Mouse (Mus musculus): ENCODE results near the gene Stra6. TPM values are rescaled to one million over a fixed set of nuclear protein-coding genes. Genes with fewer than 3 reads are reported as not detected.

Gene Stra6
- polyA plus RNA-seq, 1 experiment from 2014 or later, result 0.48 TPM

- H3K27me3 ChIP-seq (replicated peaks; ENCODE audit: control insufficient read depth, insufficient read depth, low read length), result no peaks in the 10 kb centered on the region
- H3K36me3 ChIP-seq (ENCODE audit: control insufficient read depth, insufficient read depth), result no peaks in the 10 kb centered on the region
- no peak overlapping the region for H3K9ac ChIP-seq (ENCODE audit: low read depth, low read length)
- H3K9me3 ChIP-seq (ENCODE audit: control insufficient read depth), result no peaks in the 10 kb centered on the region
- H3K27ac ChIP-seq (ENCODE audit: low read depth, low read length), result no peak overlapping the region
- ATAC-seq, result no peak
- H3K4me3 ChIP-seq (ENCODE audit: low read depth, low read length), result no peak overlapping the region
- WGBS, result 62% methylated on average over 5 of the region's 5 CpGs
- TF ChIP-seq CTCF (IDR thresholded peaks at IDR 0.05; ENCODE audit: low read depth), result no peak
- no peaks in the 10 kb centered on the region for H3K4me1 ChIP-seq (replicated peaks; ENCODE audit: control insufficient read depth, insufficient read depth, low read length)
- no peak overlapping the region for H3K4me2 ChIP-seq (replicated peaks; ENCODE audit: low read depth)
These were observed 43.9 kb downstream of the Stra6 start for GRCm38 (mm10) chr9:58107494-58107893.

DNA sequence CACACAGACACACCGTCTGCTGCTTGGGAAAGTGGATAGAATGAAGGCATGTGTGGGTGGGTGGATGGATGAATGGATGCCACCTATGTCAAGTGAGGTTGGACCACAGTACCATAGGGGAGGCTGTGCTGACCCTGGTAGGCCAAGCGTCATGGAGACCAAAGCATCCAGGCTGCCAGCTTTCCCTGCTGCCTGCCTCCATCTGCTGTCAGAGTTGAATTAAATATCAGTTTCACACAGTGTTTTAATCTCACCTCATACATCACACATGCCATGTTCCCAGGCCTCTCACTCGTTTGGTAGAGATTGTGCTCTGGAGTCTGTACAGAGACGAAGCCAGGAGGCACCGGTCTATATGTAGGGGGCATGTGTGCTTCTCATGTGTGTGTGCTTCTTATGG lies 47.2 kb downstream of the Stra6 start:
- no peak for ATAC-seq
- H3K4me2 ChIP-seq (replicated peaks; ENCODE audit: low read depth), result no peak overlapping the region
- H3K27me3 ChIP-seq (replicated peaks; ENCODE audit: control insufficient read depth, insufficient read depth, low read length), result no peaks in the 10 kb centered on the region
- no peak for TF ChIP-seq CTCF (IDR thresholded peaks at IDR 0.05; ENCODE audit: low read depth)
- peaks cover 18% of the 10 kb centered on the region for H3K4me1 ChIP-seq (replicated peaks; ENCODE audit: control insufficient read depth, insufficient read depth, low read length)
- H3K9me3 ChIP-seq (ENCODE audit: control insufficient read depth), result no peaks in the 10 kb centered on the region
- H3K9ac ChIP-seq (ENCODE audit: low read depth, low read length), result no peak overlapping the region
- no peaks in the 10 kb centered on the region for H3K36me3 ChIP-seq (ENCODE audit: control insufficient read depth, insufficient read depth)
- H3K4me3 ChIP-seq (ENCODE audit: low read depth, low read length), result no peak overlapping the region
- WGBS, result 81% methylated on average over 5 of the region's 5 CpGs
- H3K27ac ChIP-seq (ENCODE audit: low read depth, low read length), result no peak overlapping the region

DNA sequence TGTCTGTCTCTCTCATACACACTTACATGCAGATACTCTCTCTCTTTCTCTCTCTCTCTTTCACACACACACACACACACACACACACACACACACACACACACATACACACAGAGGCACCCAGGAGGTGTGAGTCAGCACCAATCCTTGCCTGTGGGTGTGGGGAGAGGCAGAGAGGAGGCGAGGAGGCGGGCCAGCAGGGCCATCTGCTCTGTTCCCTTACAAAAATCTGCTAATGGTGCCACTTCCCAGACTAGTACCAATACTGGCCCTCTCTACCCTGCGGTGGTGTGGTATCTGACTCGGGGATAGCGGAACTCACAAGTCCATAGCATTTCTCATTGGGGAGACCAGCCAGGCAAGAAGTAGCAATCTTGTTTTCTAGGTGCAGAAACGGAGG lies 47.8 kb downstream of the Stra6 start:
- no peak overlapping the region for H3K4me2 ChIP-seq (replicated peaks; ENCODE audit: low read depth)
- H3K27me3 ChIP-seq (replicated peaks; ENCODE audit: control insufficient read depth, insufficient read depth, low read length), result no peaks in the 10 kb centered on the region
- WGBS, result 64% methylated on average over 6 of the region's 6 CpGs
- no peak overlapping the region for H3K4me3 ChIP-seq (ENCODE audit: low read depth, low read length)
- no peaks in the 10 kb centered on the region for H3K9me3 ChIP-seq (ENCODE audit: control insufficient read depth)
- no peak overlapping the region for H3K9ac ChIP-seq (ENCODE audit: low read depth, low read length)
- ATAC-seq, result no peak
- TF ChIP-seq CTCF (IDR thresholded peaks at IDR 0.05; ENCODE audit: low read depth), result no peak
- H3K27ac ChIP-seq (ENCODE audit: low read depth, low read length), result no peak overlapping the region
- no peaks in the 10 kb centered on the region for H3K36me3 ChIP-seq (ENCODE audit: control insufficient read depth, insufficient read depth)
- H3K4me1 ChIP-seq (replicated peaks; ENCODE audit: control insufficient read depth, insufficient read depth, low read length), result peaks cover 19% of the 10 kb centered on the region

DNA sequence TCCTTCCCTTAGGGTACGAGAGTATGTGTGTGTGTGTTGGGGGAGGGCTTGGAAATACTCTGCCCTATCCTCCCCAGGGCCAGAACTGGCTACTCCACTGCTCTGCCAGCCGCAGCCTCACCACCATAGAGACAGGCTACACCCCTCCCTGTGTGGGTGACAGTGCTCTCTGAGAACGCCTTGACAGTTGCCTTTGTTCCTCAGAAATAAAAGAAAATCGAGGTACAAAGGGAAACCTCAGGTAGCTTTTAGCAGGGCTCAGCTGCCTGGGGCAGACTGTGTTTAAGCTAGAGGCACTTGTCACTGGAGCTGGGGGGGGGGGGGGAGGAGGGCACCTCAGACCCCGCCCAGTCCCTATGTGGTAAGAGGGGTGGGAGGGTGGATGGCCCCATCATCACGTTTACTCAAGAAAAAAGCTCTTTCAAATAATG lies 48.7 kb downstream of the Stra6 start:
- Histone ChIP-seq H3K4me1 (replicated peaks; ENCODE audit: control insufficient read depth, insufficient read depth, low read length) (peaks cover 19% of the 10 kb centered on the region), H3K36me3 (ENCODE audit: control insufficient read depth, insufficient read depth) (no peaks in the 10 kb centered on the region), H3K9me3 (ENCODE audit: control insufficient read depth) (no peaks in the 10 kb centered on the region), H3K27ac (ENCODE audit: low read depth, low read length) (no peak overlapping the region), H3K4me3 (ENCODE audit: low read depth, low read length) (no peak overlapping the region), H3K4me2 (replicated peaks; ENCODE audit: low read depth) (no peak overlapping the region), H3K9ac (ENCODE audit: low read depth, low read length) (no peak overlapping the region), H3K27me3 (replicated peaks; ENCODE audit: control insufficient read depth, insufficient read depth, low read length) (no peaks in the 10 kb centered on the region)
- ATAC-seq, result no peak
- no peak for TF ChIP-seq CTCF (IDR thresholded peaks at IDR 0.05; ENCODE audit: low read depth)
- WGBS, result 33% methylated on average over 6 of the region's 6 CpGs

DNA sequence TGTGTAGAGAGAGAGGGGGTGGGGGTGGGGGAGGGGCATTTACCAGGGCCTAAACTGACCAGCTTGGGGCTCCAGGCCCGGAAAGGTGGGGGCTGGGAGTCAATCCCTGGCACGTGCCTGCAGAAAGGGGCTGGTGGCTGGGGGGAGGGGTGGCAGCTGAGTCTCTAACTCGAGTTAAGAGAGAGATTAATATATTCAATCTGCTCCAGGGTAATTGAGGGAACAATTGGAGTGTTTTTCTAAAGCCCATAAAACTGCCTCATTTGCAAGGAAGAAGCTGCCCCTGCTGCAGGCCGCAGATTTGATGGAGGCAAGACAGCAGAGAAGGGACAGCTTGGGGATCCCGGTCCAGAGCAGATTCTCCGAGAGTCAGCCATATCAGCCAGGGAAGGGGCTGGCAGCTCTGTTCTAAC lies 49.3 kb downstream of the Stra6 start:
- WGBS, result 28% methylated on average over 6 of the region's 6 CpGs
- TF ChIP-seq CTCF (IDR thresholded peaks at IDR 0.05; ENCODE audit: low read depth), result no peak
- Histone ChIP-seq H3K36me3 (ENCODE audit: control insufficient read depth, insufficient read depth) (no peaks in the 10 kb centered on the region), H3K27me3 (replicated peaks; ENCODE audit: control insufficient read depth, insufficient read depth, low read length) (no peaks in the 10 kb centered on the region), H3K9me3 (ENCODE audit: control insufficient read depth) (no peaks in the 10 kb centered on the region), H3K9ac (ENCODE audit: low read depth, low read length) (no peak overlapping the region), H3K4me1 (replicated peaks; ENCODE audit: control insufficient read depth, insufficient read depth, low read length) (peaks cover 19% of the 10 kb centered on the region), H3K27ac (ENCODE audit: low read depth, low read length) (no peak overlapping the region), H3K4me2 (replicated peaks; ENCODE audit: low read depth) (peak overlapping the region; percentile 58), H3K4me3 (ENCODE audit: low read depth, low read length) (no peak overlapping the region)
- ATAC-seq, result no peak

GRCm38 (mm10) chr9:58113279-58113884 lies 49.8 kb downstream of the Stra6 start:
- TF ChIP-seq CTCF (IDR thresholded peaks at IDR 0.05; ENCODE audit: low read depth), result no peak
- H3K27me3 ChIP-seq (replicated peaks; ENCODE audit: control insufficient read depth, insufficient read depth, low read length), result no peaks in the 10 kb centered on the region
- H3K4me3 ChIP-seq (ENCODE audit: low read depth, low read length), result peak overlapping the region; percentile 16; the same call in 1 of the 2 replicates
- peak overlapping the region; percentile 58 for H3K4me2 ChIP-seq (replicated peaks; ENCODE audit: low read depth)
- 14% methylated on average over 22 of the region's 22 CpGs for WGBS
- H3K9me3 ChIP-seq (ENCODE audit: control insufficient read depth), result no peaks in the 10 kb centered on the region
- no peaks in the 10 kb centered on the region for H3K36me3 ChIP-seq (ENCODE audit: control insufficient read depth, insufficient read depth)
- no peak for ATAC-seq
- peaks cover 19% of the 10 kb centered on the region for H3K4me1 ChIP-seq (replicated peaks; ENCODE audit: control insufficient read depth, insufficient read depth, low read length)
- no peak overlapping the region for H3K27ac ChIP-seq (ENCODE audit: low read depth, low read length)
- H3K9ac ChIP-seq (ENCODE audit: low read depth, low read length), result peak overlapping the region; percentile 11; the same call in 1 of the 2 replicates
